Mouse (Mus musculus) layer of hippocampus, adult 2 months (tissue): ENCODE results near the gene Frmpd4. TPM values are rescaled to one million over a fixed set of nuclear protein-coding genes. Genes with fewer than 3 reads are reported as not detected.

Source experiments
- DNase-seq, 2 experiments: peaks; one replicate each; pipeline ENCODE4 v3.0.0; 2022; ENCODE audit warnings: low spot score in 2 of 2
- H3K27ac ChIP-seq: fragments of 200-600 bp; 2 replicates; pipeline ENCODE4 v1.8.1; 2022
- H3K4me3 ChIP-seq: fragments of 200-600 bp; 2 replicates; pipeline ENCODE4 v1.8.1; 2022; ENCODE audit warnings: mild to moderate bottlenecking
- CTCF ChIP-seq: fragments of 200-600 bp; conservative IDR thresholded peaks from 2 replicates; pipeline ENCODE4 v1.8.1; 2022; ENCODE audit warnings: antibody characterized with exemption, mild to moderate bottlenecking, moderate library complexity
- total RNA-seq, 2 experiments: library from RNA; stranded (reverse); gene quantifications; 2 replicates each; pipeline ENCODE4 v1.2.3; 2021

Frmpd4 gene
- total RNA-seq, 2 experiments from 2014 or later, result 52.6 to 53.1 TPM

- Histone ChIP-seq H3K4me3 (no peak overlapping the region), H3K27ac (no peak overlapping the region)
- no peak for TF ChIP-seq CTCF
- DNase-seq, result no peak
These were observed 1099.4 kb downstream of the Frmpd4 start for GRCm38 (mm10) chrX:167477636-167478035.

- no peak overlapping the region for H3K4me3 ChIP-seq
- TF ChIP-seq CTCF, result no peak
- no peak for DNase-seq
- no peak overlapping the region for H3K27ac ChIP-seq
These were observed 1142.1 kb downstream of the Frmpd4 start for GRCm38 (mm10) chrX:167434883-167435282.

GRCm38 (mm10) chrX:167433950-167434349, 1143.1 kb downstream of the Frmpd4 start:
- no peak for DNase-seq
- Histone ChIP-seq H3K27ac (no peak overlapping the region), H3K4me3 (no peak overlapping the region)
- no peak for TF ChIP-seq CTCF

Other genes with a start within 250 kb of the Frmpd4 start
- 10 to 100 TPM; 21.1 to 22.4 TPM for gene Msl3, start 96.7 kb upstream of the Frmpd4 start, total RNA-seq
- gene Arhgap6, start 217.9 kb upstream of the Frmpd4 start, total RNA-seq, result 1 to 10 TPM; 2.8 to 2.9 TPM